Mouse (Mus musculus): Measurements from ENCODE around the gene Msn.
A peak's percentile ranks its signal among the peaks of the same experiment; 100 is the strongest.
"Not testable (repeated sequence)": the region's sequence is repeated elsewhere in the genome, so short reads cannot be mapped to it uniquely, and the experiment has no call there.

Gene Msn

GRCm38 (mm10) chrX:96144960-96145488 is 49.2 kb downstream of the Msn start:
- peak in 1 of 2 experiments; percentile 12 for DNase-seq (ENCODE audit: low spot score in 2 of 2)

GRCm38 (mm10) chrX:96148217-96148616 is 52.4 kb downstream of the Msn start:
- DNase-seq (ENCODE audit: low spot score in 2 of 2): no peak

- no peak for DNase-seq (ENCODE audit: low spot score in 2 of 2)
Measured at GRCm38 (mm10) chrX:96153362-96153761, 57.5 kb downstream of the Msn start.

- DNase-seq (ENCODE audit: low spot score in 2 of 2): peak in 1 of 2 experiments; percentile 12
Measured at GRCm38 (mm10) chrX:96157936-96158335, 62.1 kb downstream of the Msn start.

- DNase-seq (ENCODE audit: low spot score in 2 of 2): peak in 1 of 2 experiments; percentile 29
Measured at GRCm38 (mm10) chrX:96162571-96162970, 66.7 kb downstream of the Msn start.

GRCm38 (mm10) chrX:96171645-96172388 is 76.0 kb downstream of the Msn start:
- no peak for DNase-seq (ENCODE audit: low spot score in 2 of 2)

GRCm38 (mm10) chrX:96178437-96178836 is 82.6 kb downstream of the Msn start:
- DNase-seq (ENCODE audit: low spot score in 2 of 2): peak; percentile 7 to 25

- no peak for DNase-seq (ENCODE audit: low spot score in 2 of 2)
Measured at GRCm38 (mm10) chrX:96184100-96184732, 88.4 kb downstream of the Msn start.

GRCm38 (mm10) chrX:96205143-96205542 is 109.3 kb downstream of the Msn start:
- DNase-seq (ENCODE audit: low spot score in 2 of 2): not testable (repeated sequence)

- DNase-seq (ENCODE audit: low spot score in 2 of 2): no peak
Measured at GRCm38 (mm10) chrX:96206872-96207271, 111.0 kb downstream of the Msn start.

- no peak for DNase-seq (ENCODE audit: low spot score in 2 of 2)
Measured at GRCm38 (mm10) chrX:96218088-96218487, 122.2 kb downstream of the Msn start.
